Mouse (Mus musculus) NIH3T3 (cell line): ENCODE measurements around the gene Apod.

Experiments
- DNase-seq: peaks from one replicate; pipeline ENCODE4 v3.0.0-alpha.2; 2012; ENCODE audit warnings: low read depth

Apod gene

DNA sequence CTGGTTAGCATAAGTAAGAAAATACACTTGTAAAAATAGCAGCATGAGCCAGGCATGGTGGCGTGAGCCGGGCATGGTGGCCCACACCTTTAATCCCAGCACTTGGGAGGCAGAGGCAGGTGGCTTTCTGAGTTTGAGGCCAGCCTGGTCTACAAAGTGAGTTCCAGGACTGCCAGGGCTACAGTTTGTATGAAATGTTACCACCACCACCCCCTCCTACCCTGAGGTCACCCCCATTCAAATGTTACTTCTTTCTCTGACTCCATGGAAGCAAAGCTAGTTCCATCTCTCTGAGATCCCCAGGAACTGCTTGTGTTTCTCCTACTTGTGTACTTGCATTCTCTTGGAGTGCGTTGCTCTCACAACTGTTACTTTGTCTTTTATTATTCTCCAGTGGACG, 34.4 kb downstream of the Apod start:
- no peak for DNase-seq

- peak; percentile 23 for DNase-seq
These were observed 36.0 kb downstream of the Apod start for GRCm38 (mm10) chr16:31278581-31278980.

DNA sequence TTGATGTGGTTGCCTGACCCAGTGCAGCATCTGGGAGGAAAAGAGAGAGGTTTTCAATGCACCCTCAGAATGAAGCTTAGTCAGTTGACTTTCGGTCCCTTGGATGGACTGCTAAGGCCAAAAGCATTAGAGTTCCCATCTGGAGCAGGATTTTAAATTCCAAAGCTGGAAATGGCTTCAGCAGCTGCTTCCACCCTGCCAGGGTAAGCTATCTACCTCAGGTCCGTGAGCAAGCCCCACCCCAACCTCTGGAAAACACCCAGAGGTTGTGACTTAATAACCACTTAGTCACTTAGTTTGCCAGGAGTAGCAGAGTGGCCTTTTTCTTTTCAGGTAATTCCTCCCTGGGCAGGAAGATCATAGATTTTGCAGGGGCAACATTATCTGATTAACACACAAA, 36.5 kb downstream of the Apod start:
- no peak for DNase-seq

GRCm38 (mm10) chr16:31276962-31277361, 37.6 kb downstream of the Apod start:
- no peak for DNase-seq

DNA sequence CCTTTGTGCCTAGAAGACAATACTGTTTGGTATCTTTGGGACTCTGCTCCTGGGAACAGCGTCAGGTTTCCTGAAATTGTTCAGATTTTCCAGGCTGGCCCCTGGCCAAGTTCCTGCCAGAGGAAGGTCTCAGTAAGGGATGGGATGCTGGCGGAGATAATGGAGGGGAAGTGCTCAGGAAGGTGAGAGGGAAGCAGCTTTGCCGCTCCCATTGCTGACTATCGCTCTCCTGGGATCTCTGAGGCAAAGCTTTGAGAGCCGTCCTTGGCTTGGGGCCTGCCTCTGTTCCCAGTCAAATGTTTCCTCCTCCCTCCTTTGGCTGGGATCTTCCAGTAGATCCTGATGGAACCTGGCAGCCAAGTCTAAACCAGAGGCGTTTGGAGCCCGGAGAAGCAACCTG, 38.1 kb downstream of the Apod start:
- DNase-seq = no peak

GRCm38 (mm10) chr16:31274674-31275460, 39.7 kb downstream of the Apod start, which contains the start of gene Ppp1r2:
Ppp1r2 (minus strand) TSS chr16:31275277.
- peak; percentile 96 for DNase-seq

DNA sequence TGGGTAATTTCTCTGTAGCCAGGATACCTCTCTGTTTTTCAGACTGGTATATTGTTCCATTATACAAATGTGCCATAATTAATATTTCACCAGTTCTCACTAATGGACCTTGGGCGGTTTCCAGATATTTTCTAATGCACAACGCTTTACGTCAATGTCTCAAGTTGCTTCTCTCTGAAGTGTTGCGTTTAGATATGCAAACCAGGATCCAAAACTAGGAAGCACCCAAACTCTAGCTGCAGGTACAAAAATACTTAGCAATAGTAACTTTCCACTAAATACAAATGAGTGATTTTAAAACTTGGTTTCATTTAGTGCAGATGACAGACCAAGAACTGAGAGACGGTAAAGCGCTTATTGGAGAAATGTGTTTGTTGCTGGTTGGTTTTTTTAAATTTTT, 40.5 kb downstream of the Apod start:
- DNase-seq = peak; percentile 31

DNA sequence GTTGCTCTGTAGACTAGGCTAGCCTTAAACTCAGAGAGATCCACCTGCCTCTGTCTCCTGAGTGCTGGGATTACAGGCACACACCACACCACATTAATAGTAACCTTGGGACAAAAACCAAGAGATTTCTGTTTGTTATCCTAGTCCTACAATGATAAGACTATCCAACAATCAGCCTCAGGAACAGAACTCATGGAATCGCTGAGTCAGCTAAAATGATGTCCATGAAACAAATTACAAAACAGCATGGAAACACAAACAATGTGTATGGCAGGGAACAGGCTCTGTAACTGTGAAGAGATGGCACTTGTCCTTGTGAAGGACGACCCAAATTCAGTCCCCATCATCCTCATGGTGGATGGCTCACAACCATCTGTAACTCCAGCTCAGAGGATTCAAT, 47.9 kb downstream of the Apod start:
- DNase-seq = no peak

- no peak for DNase-seq
These were observed 58.5 kb downstream of the Apod start for GRCm38 (mm10) chr16:31256151-31256550.

GRCm38 (mm10) chr16:31255685-31256084, 58.9 kb downstream of the Apod start:
- DNase-seq = no peak

DNA sequence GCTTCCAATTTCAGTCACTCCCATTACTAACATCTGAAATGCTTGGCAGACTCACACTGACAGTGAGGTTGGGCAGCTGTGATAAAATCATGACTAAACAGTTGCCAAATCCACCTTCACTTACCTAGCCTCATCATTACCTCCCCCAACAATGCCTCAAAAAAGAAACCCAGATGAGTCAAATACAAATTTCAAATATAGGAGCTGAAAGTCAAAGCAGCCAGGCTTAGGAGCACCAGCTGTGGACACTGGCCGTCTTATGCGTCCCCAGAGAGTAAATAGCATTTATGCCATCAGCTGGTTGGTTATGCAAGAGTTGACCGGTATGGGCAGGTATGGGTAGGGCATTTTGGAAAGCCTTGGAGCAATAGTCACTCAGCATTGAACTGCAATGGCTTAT, 65.2 kb downstream of the Apod start:
- no peak for DNase-seq

DNA sequence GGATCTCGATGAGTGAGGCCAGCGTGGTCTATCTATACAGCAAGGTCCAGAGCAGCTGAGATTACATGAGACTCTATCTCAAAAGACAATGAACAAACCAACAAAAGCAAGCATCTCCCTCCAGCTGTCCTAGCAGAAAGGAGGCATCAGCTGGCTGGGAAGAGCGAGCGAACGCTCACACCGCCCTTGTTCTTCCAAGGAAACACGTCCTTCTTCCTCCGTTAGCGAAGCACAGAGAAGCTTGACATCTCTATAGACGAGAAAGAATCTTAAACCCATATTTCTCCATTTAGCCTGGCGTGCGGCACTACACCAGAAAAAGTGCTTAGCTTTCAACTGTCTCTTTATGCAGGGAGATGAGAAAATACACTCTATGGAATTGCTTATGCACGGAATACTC, 65.9 kb downstream of the Apod start:
- DNase-seq = no peak

GRCm38 (mm10) chr16:31247442-31247841, 67.2 kb downstream of the Apod start:
- no peak for DNase-seq
